Mouse (Mus musculus) ES-E14 (cell line): ENCODE measurements at regions not wholly inside any gene's neighbourhood (a gene's known extent, or its start where the extent isn't known, plus 50 kb on each side); places are given as distances from the start of the nearest gene placed in this dataset.

Experiments
- DNase-seq: peaks from one replicate; pipeline ENCODE4 v3.0.0-alpha.2; 2013; ENCODE audit warnings: low read depth, low spot score
- H3K27ac ChIP-seq: 2 replicates; pipeline ENCODE4 v1.5.1; 2012; ENCODE audit warnings: low read depth, mild to moderate bottlenecking, low read length, moderate library complexity, mixed read lengths; ENCODE audit not compliant: poor library complexity, insufficient read depth, severe bottlenecking
- H3K36me3 ChIP-seq: 2 replicates; pipeline ENCODE4 v1.6.1; 2012; ENCODE audit warnings: mild to moderate bottlenecking, low read length, moderate library complexity, mixed read lengths; ENCODE audit not compliant: control insufficient read depth, poor library complexity, insufficient read depth, severe bottlenecking
- H3K4me1 ChIP-seq, 2 experiments: fragments of 150-350 bp in 1 of 2; sonication (generic) in 1 of 2; 2 replicates each; pipeline ENCODE4 v1.6.1; 2012; ENCODE audit warnings: low read length in 2 of 2, mild to moderate bottlenecking in 1 of 2, mixed read lengths in 1 of 2; ENCODE audit not compliant: control insufficient read depth in 2 of 2, insufficient read depth in 2 of 2, poor library complexity in 1 of 2
- H3K4me3 ChIP-seq, 2 experiments: fragments of 150-350 bp in 1 of 2; sonication (generic) in 1 of 2; 2 replicates each; pipeline ENCODE4 v1.5.1; 2012; ENCODE audit warnings: low read length in 2 of 2, low read depth in 1 of 2, mild to moderate bottlenecking in 1 of 2, mixed read lengths in 1 of 2; ENCODE audit not compliant: insufficient read depth in 1 of 2, poor library complexity in 1 of 2, severe bottlenecking in 1 of 2
- H3K9ac ChIP-seq: 2 replicates; pipeline ENCODE4 v1.6.1; 2012; ENCODE audit warnings: low read depth, mild to moderate bottlenecking, low read length, mixed read lengths; ENCODE audit not compliant: poor library complexity, insufficient read depth, severe bottlenecking
- H3K9me3 ChIP-seq: fragments of 150-350 bp; sonication (generic); 2 replicates; pipeline ENCODE4 v1.6.1; 2012; ENCODE audit warnings: low read depth, mild to moderate bottlenecking, low read length; ENCODE audit not compliant: control insufficient read depth, insufficient read depth
- CHD2 ChIP-seq: IDR thresholded peaks from 2 replicates; pipeline ENCODE4 v1.6.1; 2014; ENCODE audit warnings: mild to moderate bottlenecking, low read depth, low read length, inconsistent platforms
- HCFC1 ChIP-seq: IDR thresholded peaks from 2 replicates; pipeline ENCODE4 v1.6.1; 2012; ENCODE audit warnings: low read length, inconsistent platforms, borderline replicate concordance; ENCODE audit not compliant: insufficient read depth
- MAFK ChIP-seq: IDR thresholded peaks from 2 replicates; pipeline ENCODE4 v1.6.1; 2014; ENCODE audit warnings: mild to moderate bottlenecking, low read depth, low read length, inconsistent platforms; ENCODE audit not compliant: insufficient read depth
- ZC3H11A ChIP-seq: IDR thresholded peaks from 2 replicates; pipeline ENCODE4 v1.6.1; 2012; ENCODE audit warnings: low read depth, mild to moderate bottlenecking, inconsistent platforms, low read length, borderline replicate concordance
- ZNF384 ChIP-seq: IDR thresholded peaks from 2 replicates; pipeline ENCODE4 v1.6.1; 2012; ENCODE audit warnings: low read depth, low read length, inconsistent platforms
- in situ Hi-C, 2 experiments: fragments of 600-800 bp; cut with MboI; formaldehyde crosslinking; loops; one replicate each; pipeline ENCODE4 v1.15.1; 2025; ENCODE audit warnings: low sequenced_read_pairs in 2 of 2, inconsistent platforms in 1 of 2; ENCODE audit not compliant: unreplicated experiment in 2 of 2

GRCm38 (mm10) chr12:35392111-35392510 is 142.7 kb downstream of the Ahr start:
- H3K4me3 ChIP-seq: no peak overlapping the region

GRCm38 (mm10) chr12:35390266-35390665 is 144.6 kb downstream of the Ahr start:
- H3K4me1 ChIP-seq: no peaks in the 10 kb centered on the region
- in situ Hi-C loops: no loop called here
- no peak overlapping the region for H3K4me3 ChIP-seq
- no peak overlapping the region for H3K9ac ChIP-seq
- TF ChIP-seq CHD2 (no peak), ZC3H11A (no peak), MAFK (no peak), ZNF384 (no peak), HCFC1 (no peak)
- H3K36me3 ChIP-seq: no peaks in the 10 kb centered on the region
- no peaks in the 10 kb centered on the region for H3K9me3 ChIP-seq
- DNase-seq: no peak
- H3K27ac ChIP-seq: no peak overlapping the region

More at GRCm38 (mm10) chr12:35392111-35392510, 142.7 kb downstream of the Ahr start:
- Histone ChIP-seq H3K9ac (no peak overlapping the region), H3K9me3 (no peaks in the 10 kb centered on the region), H3K4me1 (no peaks in the 10 kb centered on the region), H3K36me3 (no peaks in the 10 kb centered on the region), H3K27ac (no peak overlapping the region)
- TF ChIP-seq ZC3H11A: no peak
- TF ChIP-seq MAFK: no peak
- TF ChIP-seq HCFC1: no peak
- TF ChIP-seq ZNF384: no peak
- TF ChIP-seq CHD2: no peak
- DNase-seq: no peak
- in situ Hi-C loops: no loop called here

- no peak overlapping the region for H3K9ac ChIP-seq
Observed at GRCm38 (mm10) chr12:35389839-35390238, 145.0 kb downstream of the Ahr start.

DNA sequence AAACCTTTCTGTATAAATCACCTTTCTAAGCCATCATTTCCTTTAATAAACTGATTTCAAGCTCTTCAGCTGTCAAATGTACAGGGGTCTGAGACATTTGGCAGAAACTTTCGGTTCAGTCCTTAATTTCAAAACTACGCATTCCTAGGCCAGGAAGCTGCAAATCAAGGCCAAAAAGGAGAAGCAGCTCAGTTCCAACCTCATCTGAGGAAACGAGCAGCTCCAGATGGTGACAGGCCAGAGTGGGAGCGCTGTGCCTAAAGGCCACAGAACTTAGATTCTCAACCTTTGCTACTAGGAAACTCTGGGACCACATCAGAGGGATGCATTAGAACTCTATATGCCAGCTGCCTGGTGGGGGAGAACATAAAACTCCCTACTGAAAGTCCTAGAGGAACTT is 150.6 kb downstream of the Ahr start:
- Histone ChIP-seq H3K36me3 (no peaks in the 10 kb centered on the region), H3K4me3 (no peak overlapping the region), H3K27ac (no peak overlapping the region), H3K9me3 (no peaks in the 10 kb centered on the region), H3K9ac (no peak overlapping the region), H3K4me1 (no peaks in the 10 kb centered on the region)
- in situ Hi-C loops: no loop called here
- no peak for DNase-seq
- TF ChIP-seq CHD2 (no peak), HCFC1 (no peak), ZC3H11A (no peak), MAFK (no peak), ZNF384 (no peak)

More at GRCm38 (mm10) chr12:35389839-35390238, 145.0 kb downstream of the Ahr start:
- no peak for DNase-seq
- in situ Hi-C loops: no loop called here
- TF ChIP-seq MAFK: no peak
- Histone ChIP-seq H3K36me3 (no peaks in the 10 kb centered on the region), H3K9me3 (no peaks in the 10 kb centered on the region), H3K27ac (no peak overlapping the region), H3K4me1 (no peaks in the 10 kb centered on the region), H3K4me3 (no peak overlapping the region)

DNA sequence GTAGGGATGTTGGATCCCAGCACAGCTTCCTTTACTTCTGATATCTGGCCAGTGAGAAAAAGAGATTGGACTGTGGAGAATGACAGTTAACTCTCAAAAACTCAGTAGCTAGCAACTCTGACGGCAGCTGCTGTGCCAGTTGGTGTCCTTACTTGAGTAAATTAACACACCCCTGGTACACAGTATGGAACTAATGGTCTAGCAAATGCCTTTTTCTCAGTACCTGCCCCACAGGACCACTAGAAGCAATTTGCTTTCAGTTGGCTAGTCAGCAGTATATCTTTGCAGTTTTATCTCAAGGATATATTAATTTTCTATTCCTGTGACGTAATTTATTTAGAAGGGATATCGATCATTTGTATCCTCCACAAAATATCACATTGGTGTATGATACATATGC is 157.6 kb downstream of the Ahr start:
- no peak for TF ChIP-seq ZNF384
- no peak for TF ChIP-seq CHD2
- no peak for TF ChIP-seq ZC3H11A
- no peak for TF ChIP-seq MAFK
- TF ChIP-seq HCFC1: no peak
- no peak for DNase-seq
- H3K9me3 ChIP-seq: no peaks in the 10 kb centered on the region
- no peaks in the 10 kb centered on the region for H3K36me3 ChIP-seq
- in situ Hi-C loops: no loop called here
- no peaks in the 10 kb centered on the region for H3K4me1 ChIP-seq
- H3K27ac ChIP-seq: no peak overlapping the region
- H3K9ac ChIP-seq: no peak overlapping the region
- no peak overlapping the region for H3K4me3 ChIP-seq
